Mouse (Mus musculus) layer of hippocampus, adult 9-10 months (tissue): ENCODE results near the gene Vhl.
"Not testable (repeated sequence)": the region's sequence is repeated elsewhere in the genome, so short reads cannot be mapped to it uniquely, and the experiment has no call there.

Experiments
- DNase-seq: peaks from one replicate; pipeline ENCODE4 v3.0.0; 2022; ENCODE audit warnings: low spot score

Gene Vhl

DNA sequence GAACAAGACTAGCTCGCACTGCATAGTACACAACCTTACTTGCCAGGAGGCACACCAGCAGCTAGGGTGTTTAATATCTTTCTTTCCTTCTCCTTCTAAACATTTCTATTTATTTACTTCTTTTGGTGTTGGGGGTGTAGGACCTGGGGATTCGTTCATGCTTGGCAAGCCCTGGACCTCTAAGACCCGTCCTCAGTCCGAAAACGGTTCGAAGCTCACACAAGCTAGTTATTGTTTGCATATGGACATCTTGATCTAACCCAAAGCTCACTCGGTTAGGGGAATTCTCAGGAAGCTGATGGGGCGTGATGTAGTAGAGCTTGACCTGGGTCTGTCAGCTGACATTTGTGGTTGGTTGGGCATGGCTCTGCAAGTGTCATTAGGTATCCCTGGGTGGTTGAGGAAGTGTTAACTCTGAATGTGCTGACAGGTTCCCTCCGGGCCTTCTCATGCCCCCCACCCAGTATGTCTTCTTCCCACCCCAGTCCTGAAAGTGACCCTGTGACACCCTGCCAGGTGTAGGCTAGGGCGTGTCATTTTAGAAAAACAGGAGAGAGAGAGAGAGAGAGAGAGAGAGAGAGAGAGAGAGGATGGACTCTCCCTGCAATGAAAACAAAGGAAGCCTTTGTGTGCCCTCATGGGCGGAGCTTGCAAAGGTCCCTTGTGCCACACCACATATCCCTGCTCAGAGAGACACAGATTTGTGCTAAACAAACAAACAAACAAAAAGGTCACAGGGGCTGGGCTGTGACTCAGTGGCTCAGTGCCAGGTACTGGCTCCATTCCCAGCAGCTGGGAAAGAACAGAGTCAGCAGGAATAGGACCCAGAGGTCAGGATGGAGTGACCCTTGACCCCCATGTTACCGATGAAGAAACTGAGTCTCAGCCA, 37.8 kb downstream of the Vhl start:
- DNase-seq, result no peak

DNA sequence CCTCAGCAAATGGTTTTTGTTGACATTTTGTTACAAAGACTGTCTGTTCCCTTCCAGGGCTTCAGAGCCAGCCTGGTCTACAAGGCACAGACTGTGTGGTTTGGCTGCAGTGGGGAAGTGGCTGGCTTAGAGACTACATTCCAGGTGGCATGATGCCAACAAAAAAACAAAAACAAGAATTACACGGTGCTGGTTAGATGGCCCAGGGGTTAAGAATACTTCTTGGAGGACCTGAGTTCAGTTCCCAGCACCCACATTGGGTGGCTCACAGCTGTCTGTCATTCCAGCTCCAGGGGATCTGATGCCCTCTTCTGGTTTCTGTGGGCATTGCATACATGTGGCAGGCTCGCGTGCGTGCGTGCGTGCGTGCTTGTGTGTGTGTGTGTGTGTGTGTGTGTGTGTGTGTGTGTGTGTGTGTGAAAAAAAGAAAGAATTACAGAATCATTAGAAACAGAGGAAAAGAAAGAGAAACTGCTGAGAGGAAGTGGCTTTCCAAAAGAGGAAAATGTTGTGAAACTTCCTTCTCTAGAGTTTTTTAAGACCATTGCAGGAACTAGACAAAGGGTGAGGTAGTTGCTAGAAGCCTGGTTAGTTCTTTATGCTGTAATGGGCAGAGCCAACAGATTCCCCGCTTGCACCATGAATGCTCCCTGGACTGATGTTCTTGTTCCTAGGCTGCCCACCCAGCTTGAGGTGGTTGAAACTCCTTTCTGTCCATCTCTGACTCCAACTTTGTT, 39.4 kb downstream of the Vhl start:
- DNase-seq, result no peak

DNA sequence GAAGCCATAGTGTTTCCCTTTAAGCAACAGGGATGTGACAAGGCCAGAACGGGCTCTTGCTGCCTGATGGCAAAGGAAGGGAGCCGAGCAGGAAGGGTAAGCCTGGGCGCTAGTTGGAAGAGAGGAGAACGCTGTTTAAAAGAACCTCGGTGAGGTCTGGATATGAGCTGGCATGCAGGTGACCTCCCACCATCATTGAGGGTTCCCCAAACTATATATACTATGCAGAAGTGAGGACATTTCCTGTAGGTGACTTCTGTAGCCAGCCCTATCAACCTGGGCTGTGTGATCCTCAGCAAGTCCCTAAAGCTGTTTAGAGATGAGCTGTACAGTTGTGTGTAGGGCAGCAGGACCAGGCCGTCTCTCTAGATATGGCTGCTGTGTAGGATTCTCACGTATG, 40.5 kb downstream of the Vhl start:
- no peak for DNase-seq

DNA sequence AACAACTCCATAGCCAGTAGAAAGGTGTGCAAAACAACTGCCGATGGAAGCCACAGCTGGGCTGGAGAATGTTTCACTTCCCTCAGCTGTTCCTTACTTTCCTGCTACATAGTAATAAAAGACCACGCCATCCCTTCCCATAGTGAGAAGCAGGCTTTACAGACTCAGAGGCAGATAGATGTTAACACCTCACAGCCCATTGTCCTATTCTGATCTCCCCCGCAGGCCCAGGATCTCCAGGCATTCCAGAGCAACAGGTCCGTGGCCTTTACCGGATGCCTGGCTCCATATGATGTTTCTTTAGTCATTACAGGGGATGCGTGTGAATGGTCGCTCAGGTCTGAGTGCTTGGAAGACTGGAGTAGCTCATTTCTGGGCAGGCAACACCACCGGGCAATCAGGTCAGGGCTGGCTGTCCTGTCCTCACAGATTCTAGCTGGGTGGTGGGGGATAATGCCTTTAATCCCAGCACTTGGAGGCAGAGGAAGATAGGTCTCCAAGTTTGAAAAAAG, 43.9 kb downstream of the Vhl start:
- no peak for DNase-seq

DNA sequence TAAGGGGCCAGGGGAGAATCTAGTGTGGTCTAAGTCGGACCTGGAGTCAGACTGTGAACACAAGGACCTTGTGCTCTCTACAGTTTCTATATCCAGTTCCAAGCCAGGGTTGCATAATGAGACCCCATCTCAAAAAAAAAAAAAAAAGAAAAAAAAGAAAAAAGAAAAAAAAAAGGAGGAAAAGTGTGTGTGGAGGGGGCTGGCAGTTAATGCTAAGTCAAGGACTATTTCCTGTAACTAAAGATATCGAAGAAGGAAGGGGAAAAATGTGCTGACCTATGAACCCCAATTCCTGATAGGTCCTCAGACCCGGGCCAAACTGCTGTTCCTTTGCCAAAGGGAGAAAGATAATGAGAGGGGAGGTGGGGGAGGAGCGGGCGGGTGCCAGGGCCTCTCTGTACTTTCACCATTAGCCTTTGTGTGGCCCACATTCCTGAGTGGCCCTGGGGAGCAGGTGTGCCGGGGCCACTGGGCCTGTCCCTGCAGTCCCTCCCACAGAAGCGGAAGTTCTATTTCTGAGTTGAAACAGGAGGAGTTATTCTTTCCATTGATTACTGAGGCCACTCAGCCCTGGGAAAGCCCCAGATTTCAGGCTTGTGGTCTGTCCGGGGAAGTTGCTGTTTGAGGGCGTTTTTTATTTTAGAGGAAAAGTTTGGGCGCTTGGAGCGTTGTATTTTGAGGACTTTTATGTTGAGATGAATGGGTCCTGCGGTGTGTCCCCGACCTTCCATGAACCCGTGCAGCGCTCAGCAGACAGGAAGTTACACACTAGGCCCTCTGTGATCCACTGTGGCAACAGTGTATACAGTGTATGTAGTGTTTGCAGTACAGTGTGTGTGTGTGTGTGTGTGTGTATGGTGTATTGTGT, 44.8 kb downstream of the Vhl start:
- no peak for DNase-seq

DNA sequence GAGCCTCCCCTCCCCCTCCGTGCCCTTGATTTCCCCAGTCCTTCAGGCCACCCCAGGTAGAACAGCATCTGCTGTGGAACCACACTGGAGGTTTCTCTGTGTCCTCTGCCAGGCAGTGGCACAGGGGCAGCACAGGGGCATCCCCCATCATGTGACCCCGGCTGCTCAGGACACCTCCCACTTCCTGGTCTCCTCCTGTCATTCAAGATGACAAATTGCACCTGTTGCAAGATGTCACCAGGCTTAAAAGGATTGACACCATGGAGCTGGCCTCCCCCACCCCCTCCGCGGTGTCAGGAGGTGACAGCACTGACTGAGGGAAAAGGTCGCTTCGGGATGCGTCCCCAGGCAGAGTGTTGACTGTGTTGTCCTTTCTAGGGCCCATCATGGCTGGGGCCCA, 46.1 kb downstream of the Vhl start:
- no peak for DNase-seq

DNA sequence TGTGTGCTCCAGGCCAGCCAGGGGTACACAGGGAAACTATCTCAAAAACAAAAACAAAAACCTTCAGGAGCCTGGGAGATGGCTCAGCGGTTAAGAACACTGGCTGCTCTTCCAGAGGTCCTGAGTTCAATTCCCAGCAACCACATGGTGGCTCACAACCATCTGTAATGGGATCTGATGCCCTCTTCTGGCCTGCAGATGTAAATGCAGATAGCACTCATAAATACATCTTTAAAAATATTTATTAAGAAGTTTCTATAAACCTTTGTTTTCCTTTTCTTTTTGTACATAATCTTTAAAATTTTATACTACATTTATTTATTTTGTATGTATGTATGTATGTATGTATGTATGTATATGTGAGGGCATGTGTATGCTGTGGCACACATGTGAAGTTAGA, 48.3 kb downstream of the Vhl start:
- DNase-seq, result not testable (repeated sequence)

DNA sequence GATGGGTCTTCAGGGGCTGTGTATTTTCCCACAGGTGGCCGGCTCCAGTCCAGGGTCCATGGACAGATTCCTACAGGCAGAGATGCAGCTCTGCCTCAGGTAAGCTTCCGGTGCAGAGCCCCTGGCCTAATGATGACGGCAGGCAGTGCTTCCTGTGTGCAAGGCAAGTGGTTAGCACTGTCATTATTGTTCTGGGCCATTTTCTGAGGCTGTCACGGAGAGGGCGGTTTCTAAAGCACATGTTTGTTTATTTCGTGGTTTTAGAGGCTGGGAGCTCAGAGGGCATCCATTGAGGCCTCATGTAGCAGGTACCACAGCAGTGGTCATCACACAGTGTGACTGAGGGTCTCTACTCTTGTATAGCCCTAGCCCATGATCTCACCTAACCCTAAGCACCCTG, 49.2 kb downstream of the Vhl start:
- no peak for DNase-seq

DNA sequence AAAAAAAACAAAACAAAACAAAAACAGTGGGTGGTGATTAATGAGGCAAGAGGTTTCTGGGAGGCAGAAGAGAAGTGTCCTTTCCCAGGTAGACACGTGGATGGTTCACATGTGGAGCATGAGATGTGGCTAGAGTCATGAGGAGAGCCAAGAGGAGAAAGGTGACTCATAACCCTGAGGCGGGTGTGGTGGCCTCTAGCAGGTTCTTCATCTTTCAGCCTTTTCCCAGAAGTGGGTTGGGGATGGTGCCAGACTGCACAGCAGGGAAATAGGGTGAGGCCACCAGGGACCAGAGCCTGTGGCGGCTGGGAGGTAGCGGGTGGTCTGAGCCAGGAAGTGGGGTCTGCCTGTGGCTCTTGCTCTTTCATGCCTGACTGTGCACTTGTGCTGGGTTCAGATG, 51.5 kb downstream of the Vhl start:
- DNase-seq, result no peak

DNA sequence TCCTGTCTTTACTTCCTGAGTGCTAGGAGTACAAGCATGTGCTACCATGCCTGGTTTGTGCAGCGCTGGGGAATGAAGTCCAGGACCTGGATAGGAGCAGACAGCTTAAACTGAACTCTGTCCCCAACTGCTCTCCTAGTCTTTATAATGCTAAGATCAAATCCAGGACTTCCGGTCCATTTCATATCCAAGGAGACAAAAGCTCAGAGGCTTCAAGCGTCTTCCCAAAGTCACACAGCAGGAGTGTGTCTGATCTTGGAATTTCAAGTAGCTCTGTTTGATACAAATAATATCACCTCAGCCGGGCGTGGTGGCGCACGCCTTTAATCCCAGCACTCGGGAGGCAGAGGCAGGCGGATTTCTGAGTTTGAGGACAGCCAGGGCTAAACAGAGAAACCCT, 52.2 kb downstream of the Vhl start:
- DNase-seq, result no peak

DNA sequence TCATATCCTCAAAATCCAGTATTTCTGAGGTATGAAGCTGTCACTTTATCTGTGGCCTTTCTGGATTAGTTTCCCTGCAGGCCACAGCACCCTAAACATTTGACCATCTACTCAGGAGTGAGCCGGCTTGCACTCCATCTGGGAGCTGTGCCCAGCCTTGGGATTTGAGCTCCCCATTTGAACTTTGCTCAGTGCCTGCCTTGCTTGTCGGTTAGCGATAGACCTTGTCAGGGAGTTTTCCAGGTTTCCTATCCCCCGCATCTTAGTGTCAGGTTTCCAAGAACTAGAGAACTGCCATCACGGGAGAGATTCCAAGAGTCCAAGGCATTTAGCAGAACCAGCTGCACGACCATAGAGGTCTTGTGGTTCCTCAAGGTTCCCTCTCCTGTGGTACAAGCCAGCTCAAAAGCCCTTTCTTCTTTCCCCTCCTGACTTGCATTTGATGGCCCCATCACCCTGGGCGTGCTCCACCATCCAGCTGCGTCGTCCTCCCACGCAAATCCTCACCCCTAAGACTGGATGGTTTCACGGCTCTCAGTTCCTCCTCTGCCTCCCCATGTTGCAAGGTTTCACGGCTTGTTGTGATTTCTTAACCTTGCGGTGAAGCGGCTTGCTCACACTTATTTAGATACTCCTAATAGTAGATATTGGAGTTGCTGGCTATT, 53.4 kb downstream of the Vhl start:
- DNase-seq, result no peak

DNA sequence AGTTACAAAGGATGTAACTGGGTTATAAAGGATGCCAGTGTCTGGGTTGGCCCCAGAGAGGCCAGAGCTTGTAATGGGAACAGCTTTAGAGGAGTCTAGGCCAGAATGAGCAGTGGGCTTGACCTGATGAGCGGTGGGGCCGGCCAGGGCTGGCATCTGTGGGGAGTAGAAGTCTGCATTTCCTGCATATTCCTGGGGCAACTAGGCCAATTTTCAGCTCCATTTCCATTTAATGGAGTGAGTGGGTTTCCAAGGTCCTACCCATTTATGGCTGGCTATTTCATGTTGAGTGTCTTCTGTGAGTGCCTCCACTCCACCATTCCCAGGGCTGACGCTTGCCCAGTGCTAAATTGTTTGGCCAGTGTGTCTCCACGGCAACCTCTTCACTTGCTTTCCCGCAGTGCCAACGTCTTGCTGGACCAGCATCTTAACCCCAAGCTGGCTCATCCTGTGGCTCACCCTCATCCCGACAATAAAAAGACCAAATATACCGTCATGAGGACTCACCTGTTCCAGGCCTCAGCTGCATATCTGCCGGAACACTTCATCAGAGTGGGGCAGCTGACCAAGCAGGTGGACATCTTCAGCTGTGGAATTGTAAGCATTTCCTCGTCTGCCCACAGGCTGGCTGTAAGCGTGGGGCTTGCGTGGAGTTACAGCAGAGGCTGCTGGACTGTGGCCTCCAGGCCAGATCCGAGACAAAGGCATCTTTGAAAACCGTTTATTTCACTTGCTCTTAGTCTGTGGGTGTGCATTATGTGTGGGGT, 54.7 kb downstream of the Vhl start:
- DNase-seq, result no peak

DNA sequence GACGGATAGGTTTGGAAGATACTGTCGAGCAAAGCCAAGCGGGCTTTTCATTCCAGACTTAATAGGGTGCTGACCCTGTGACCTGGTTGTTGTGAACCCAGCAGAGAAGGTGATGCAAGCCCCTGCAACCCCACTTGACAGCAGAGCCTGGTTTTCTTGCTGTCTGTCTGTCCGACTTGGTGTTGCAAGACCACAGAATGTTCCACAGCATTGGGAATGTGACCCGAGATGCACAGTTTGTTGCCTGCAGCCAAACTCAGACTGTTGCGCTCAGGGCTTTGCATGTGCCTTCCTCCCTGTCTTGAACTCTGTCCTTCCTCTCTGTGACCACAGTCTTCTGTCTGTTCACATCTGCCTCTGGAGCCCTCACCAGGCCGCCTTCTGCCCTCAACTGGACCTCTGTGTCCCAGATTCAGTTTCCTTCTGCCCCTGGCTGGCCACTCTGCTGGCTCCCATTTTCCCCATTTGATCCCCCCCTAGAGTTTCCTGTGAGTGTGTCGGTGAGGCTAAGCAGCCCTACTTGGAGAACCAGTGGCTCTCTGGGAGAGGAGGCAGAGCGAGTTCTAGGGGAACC, 56.3 kb downstream of the Vhl start:
- DNase-seq, result no peak
